Mouse (Mus musculus) B cell, adult 2 months (primary cell): ENCODE data around the gene Edn2.

ENCODE experiments used
- DNase-seq, 2 experiments: peaks; one replicate each; pipeline ENCODE4 v3.0.0; 2022

Gene Edn2

DNA sequence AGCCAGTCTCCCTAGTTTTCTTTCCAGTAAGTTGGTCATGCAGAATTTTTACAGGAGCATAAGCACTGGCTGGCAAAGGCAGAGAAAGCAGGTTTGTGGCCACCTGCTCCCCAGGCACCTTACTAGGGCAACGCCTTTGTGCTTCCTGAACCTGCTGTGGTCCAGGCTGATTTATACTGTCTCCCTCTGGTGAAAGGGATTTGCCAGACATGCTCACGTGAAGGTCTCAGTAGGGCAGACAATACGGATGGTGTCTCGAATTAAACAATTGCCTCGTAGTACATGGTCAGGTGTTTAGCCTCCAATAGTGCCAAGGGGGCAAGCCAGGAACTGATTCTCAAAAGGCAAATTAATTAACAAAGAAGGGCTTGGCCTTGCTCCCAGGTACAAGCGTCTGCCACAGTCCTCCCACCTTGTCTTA, 45.5 kb downstream of the Edn2 start:
- DNase-seq: no peak

DNA sequence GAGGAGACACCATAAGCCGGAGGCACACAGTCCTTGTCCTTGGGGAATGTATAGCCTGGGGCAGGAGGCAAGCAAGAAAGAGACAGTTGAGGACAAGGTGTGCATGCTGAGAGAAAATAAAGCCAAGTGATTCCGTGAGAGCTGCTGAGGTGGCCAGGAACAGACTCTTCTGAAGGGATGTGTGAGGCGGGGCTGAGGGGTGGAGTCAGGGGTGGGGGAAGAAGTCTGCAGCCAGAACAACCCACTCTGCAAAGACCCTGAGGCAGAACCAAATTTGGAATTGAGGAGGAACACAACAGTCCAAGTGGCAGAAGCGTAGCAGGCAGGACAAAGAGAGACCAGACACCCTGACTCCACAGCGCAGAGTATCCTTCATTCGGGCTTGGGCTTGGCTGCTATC, 51.1 kb downstream of the Edn2 start:
- no peak for DNase-seq

DNA sequence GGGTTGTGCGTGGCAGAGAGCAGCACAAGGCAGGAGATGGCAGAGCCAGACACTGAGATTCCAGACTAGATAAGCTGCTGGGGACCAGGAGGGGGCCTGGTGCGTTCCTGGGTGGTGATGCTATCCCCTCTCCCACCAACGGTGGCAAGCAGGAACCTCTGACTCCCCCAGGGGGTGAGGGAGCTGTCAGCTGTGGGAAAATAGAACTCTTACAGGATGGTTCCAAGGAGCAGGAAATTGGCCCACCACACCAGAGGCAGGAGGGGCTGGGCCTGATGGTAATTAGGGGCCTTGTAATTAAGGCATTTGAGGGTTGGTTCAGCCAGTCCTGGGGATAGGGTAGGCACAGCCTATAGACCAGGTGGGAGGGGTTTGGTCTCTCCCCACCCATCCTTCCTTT, 51.8 kb downstream of the Edn2 start:
- no peak for DNase-seq

DNA sequence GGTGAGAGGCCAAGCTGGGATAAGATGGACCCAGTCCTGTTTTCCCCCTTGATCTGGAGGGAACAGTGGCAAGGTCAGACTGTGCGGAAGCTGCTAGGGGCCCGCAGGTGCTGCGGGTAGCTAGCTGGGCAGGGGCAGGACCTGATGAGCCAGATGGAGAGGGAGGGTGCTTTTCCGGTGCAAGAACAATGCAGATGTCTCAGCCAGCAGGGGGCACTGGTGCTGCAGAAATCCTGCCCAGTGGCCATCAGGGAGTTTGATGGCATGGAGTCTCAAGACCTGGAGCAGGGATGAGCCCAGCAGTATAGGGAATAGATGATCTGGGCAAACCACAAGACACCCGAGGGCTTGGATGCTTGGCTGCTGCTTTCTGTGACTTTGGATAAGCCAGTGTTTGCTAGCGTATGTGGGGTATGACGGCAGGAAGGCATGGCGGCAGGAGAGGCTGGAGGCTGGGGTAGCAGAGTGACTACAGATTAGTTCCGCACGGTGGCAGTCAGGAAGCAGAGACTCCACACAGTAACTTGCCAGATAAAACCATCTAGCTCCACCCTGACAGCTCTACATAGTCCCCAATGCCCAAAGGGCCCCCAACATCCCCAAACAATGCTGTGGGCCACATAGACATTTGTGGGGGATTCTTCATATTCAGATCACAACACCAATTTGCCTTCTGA, 55.0 kb downstream of the Edn2 start:
- peak; percentile 16 to 20 for DNase-seq

DNA sequence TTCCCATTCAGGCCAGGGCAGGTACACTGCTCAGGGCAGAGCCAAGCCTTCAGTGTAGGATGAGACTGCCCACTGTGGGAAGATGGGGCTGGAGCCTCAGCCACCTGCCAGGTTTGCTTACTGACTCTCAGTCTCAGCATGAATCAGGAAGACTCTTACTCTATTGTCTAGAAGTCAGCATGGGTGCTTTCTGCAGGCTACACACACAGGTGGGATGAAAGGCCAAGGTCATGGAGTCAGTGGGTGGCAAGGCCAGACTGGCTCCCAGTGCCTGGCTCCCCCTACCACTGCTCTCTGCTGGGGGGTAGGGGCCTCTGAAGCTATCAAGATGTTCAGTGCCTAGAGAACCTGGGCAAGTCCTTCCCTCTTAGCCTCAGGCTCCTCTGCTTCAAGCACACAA, 55.9 kb downstream of the Edn2 start:
- no peak for DNase-seq
